Mouse (Mus musculus) midbrain, embryonic 16.5 days (tissue): ENCODE measurements at regions not wholly inside any gene's neighbourhood (a gene's known extent, or its start where the extent isn't known, plus 50 kb on each side); places are given as distances from the start of the nearest gene placed in this dataset.
A peak's percentile ranks its signal among the peaks of the same experiment; 100 is the strongest.

Source experiments
- ATAC-seq: fragments of 200-750 bp; cut with Nextera tagmentation; 2 replicates; pipeline ENCODE4 v1.8.0; 2017; ENCODE audit warnings: moderate TSS enrichment
- H3K27ac ChIP-seq: fragments of 300-500 bp; sonication (generic); 2 replicates; pipeline ENCODE4 v1.5.1; 2014; ENCODE audit warnings: mild to moderate bottlenecking, low read length, mixed read lengths
- H3K27me3 ChIP-seq: fragments of 300-500 bp; sonication (generic); 2 replicates; pipeline ENCODE4 v1.6.1; 2014; ENCODE audit warnings: low read depth, low read length, mixed read lengths; ENCODE audit not compliant: control insufficient read depth, insufficient read depth
- H3K36me3 ChIP-seq: fragments of 300-500 bp; sonication (generic); 2 replicates; pipeline ENCODE4 v1.6.1; 2014; ENCODE audit warnings: mild to moderate bottlenecking, low read length, moderate library complexity, mixed read lengths; ENCODE audit not compliant: control insufficient read depth, insufficient read depth
- H3K4me1 ChIP-seq: fragments of 300-500 bp; sonication (generic); 2 replicates; pipeline ENCODE4 v1.6.1; 2014; ENCODE audit warnings: mild to moderate bottlenecking, low read length, mixed read lengths; ENCODE audit not compliant: control insufficient read depth, insufficient read depth
- H3K4me2 ChIP-seq: fragments of 300-500 bp; sonication (generic); 2 replicates; pipeline ENCODE4 v1.6.1; 2014; ENCODE audit warnings: mild to moderate bottlenecking, low read length, mixed read lengths
- H3K4me3 ChIP-seq: fragments of 300-500 bp; sonication (generic); 2 replicates; pipeline ENCODE4 v1.5.1; 2014; ENCODE audit warnings: low read depth, mild to moderate bottlenecking, low read length, moderate library complexity, mixed read lengths
- H3K9ac ChIP-seq: fragments of 300-500 bp; sonication (generic); 2 replicates; pipeline ENCODE4 v1.6.1; 2014; ENCODE audit warnings: low read depth, low read length, mixed read lengths
- H3K9me3 ChIP-seq: fragments of 300-500 bp; sonication (generic); replicated peaks from 2 replicates; pipeline ENCODE4 v1.6.1; 2014; ENCODE audit warnings: mild to moderate bottlenecking, low read length, mixed read lengths; ENCODE audit not compliant: control insufficient read depth, poor library complexity, severe bottlenecking
- WGBS: fragments of 180-500 bp; shearing (Covaris S2); extraction: QIAGEN DNeasy Blood & Tissue Kit; methylation state at CpG from one replicate; pipeline ENCODE4 v1.1.7; 2014; 5-methylcytosine and 5-hydroxymethylcytosine counted together

DNA sequence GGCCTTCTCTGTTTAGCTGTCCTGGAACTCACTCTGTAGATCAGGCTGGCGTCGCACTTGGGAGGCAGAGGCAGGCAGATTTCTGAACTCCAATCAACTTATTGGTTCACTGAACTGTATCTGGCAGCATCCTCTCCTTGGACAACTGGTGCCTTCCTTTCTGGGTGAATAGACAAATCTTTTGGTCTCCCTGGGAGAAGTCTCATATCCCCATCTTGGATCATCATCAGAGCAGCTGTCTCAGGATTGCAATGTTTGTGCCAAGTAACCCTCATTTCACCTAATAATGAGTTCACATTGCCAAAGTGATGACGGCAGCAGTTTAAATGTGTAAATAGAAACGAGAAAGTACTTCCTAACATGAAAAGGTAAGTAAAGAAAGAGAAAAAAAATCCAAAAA is 759.8 kb upstream of the Car8 start:
- Histone ChIP-seq H3K36me3 (no peaks in the 10 kb centered on the region), H3K9me3 (no peaks in the 10 kb centered on the region)
- 89% methylated on average over 4 of the region's 4 CpGs for WGBS

DNA sequence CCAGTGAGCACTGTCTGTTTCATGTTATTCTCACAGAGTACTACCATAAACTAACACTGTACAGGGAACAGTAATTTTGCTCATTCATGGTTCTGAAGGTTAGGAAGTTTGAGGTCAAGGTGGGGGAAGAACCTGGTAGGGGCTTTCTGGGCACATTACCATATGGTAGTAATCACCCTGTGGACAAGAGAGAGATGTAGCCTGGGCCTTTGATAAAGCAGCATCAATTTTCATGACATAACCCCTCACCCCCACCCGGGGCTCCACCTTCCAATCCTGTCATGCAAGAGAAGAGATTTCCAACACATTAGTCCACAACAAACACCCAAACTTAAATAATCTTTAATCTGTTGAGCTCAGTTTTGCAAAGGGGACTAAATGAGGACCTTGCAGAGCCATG is 753.3 kb upstream of the Car8 start:
- H3K36me3 ChIP-seq, result no peaks in the 10 kb centered on the region
- no peak for ATAC-seq
- H3K9me3 ChIP-seq, result no peaks in the 10 kb centered on the region
- no peak overlapping the region for H3K27ac ChIP-seq
- 80% methylated on average over 1 of the region's 1 CpGs for WGBS
- no peak overlapping the region for H3K4me3 ChIP-seq
- no peaks in the 10 kb centered on the region; the same call in 1 of the 2 replicates for H3K27me3 ChIP-seq
- H3K4me2 ChIP-seq, result no peak overlapping the region
- peaks cover 11% of the 10 kb centered on the region; the same call in 1 of the 2 replicates for H3K4me1 ChIP-seq
- no peak overlapping the region for H3K9ac ChIP-seq

More for the DNA sequence above, 759.8 kb upstream of the Car8 start:
- no peaks in the 10 kb centered on the region for H3K27me3 ChIP-seq
- H3K27ac ChIP-seq, result no peak overlapping the region
- H3K4me1 ChIP-seq, result no peaks in the 10 kb centered on the region
- H3K4me2 ChIP-seq, result no peak overlapping the region
- H3K9ac ChIP-seq, result no peak overlapping the region
- no peak overlapping the region for H3K4me3 ChIP-seq
- no peak for ATAC-seq

DNA sequence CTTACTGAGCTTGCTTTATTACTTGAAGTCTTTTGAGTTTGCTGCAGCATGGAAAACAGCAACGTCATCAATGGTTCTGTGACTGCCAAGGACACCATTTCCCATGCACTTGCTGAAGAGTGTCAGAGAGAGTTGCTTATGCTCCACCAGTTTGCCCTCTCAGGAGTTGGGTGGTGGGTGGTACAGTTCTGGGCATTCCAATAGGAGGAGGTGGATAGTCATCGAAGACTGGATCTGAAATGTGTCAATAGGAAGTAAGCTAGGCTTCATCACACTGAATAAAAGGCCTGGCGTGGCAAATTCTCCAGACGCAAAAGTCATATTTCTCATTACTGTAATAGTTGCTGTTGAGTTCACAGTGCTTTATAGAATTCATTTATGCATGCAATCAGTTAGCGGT is 751.7 kb upstream of the Car8 start:
- no peak for ATAC-seq
- Histone ChIP-seq H3K4me1 (peaks cover 13% of the 10 kb centered on the region; the same call in 1 of the 2 replicates), H3K36me3 (no peaks in the 10 kb centered on the region), H3K9me3 (no peaks in the 10 kb centered on the region), H3K27me3 (no peaks in the 10 kb centered on the region; the same call in 1 of the 2 replicates), H3K9ac (no peak overlapping the region), H3K27ac (no peak overlapping the region), H3K4me2 (no peak overlapping the region), H3K4me3 (no peak overlapping the region)
- 80% methylated on average over 5 of the region's 5 CpGs for WGBS

DNA sequence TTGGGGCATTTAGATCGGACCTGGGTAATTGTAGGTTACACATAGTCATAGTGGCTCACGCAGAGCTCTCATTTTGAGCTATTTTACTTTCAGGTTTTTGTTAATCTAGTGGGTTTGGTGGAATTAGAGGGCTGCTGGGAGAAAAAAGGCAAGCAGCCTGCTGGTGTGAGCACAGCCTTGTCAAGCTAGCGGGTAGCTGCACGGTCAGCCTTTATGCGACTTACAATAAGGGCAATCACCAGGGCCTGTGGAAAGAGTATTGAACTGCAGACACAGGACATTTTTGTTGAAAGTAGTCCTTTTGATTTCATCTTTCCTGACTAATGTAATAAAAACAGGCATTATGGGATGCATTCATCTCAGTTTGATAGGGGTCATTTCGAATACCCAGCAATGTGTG is 750.8 kb upstream of the Car8 start:
- H3K9me3 ChIP-seq, result no peaks in the 10 kb centered on the region
- peak; percentile 62; the same call in 1 of the 2 replicates for ATAC-seq
- H3K4me1 ChIP-seq, result peaks cover 13% of the 10 kb centered on the region; the same call in 1 of the 2 replicates
- WGBS, result 49% methylated on average over 6 of the region's 6 CpGs
- H3K4me3 ChIP-seq, result no peak overlapping the region
- no peak overlapping the region for H3K4me2 ChIP-seq
- H3K27me3 ChIP-seq, result no peaks in the 10 kb centered on the region; the same call in 1 of the 2 replicates
- H3K36me3 ChIP-seq, result no peaks in the 10 kb centered on the region
- H3K27ac ChIP-seq, result no peak overlapping the region
- H3K9ac ChIP-seq, result no peak overlapping the region

DNA sequence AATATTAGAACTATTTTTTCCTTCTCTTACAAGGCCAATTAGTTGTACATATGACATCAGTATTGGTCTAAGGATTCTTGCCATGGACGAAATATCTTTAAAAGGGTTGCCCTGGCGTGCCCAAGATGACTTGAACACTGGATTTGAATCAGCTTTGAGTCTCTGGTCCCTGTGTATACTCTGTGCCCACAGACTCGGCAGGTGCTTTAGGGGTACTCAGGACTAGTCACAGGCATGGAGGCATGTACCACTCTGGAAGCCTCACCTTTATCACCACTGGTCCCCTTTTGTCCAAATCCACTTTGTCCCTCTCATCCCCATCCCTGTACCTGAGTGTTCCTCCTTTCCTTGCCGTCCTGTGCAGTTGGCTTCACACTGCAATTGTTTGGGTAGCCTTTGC is 750.3 kb upstream of the Car8 start:
- Histone ChIP-seq H3K9ac (no peak overlapping the region), H3K9me3 (no peaks in the 10 kb centered on the region), H3K4me2 (no peak overlapping the region), H3K4me3 (no peak overlapping the region), H3K27me3 (no peaks in the 10 kb centered on the region; the same call in 1 of the 2 replicates), H3K36me3 (no peaks in the 10 kb centered on the region), H3K4me1 (peaks cover 13% of the 10 kb centered on the region; the same call in 1 of the 2 replicates), H3K27ac (no peak overlapping the region)
- ATAC-seq, result no peak
- 85% methylated on average over 4 of the region's 4 CpGs for WGBS

DNA sequence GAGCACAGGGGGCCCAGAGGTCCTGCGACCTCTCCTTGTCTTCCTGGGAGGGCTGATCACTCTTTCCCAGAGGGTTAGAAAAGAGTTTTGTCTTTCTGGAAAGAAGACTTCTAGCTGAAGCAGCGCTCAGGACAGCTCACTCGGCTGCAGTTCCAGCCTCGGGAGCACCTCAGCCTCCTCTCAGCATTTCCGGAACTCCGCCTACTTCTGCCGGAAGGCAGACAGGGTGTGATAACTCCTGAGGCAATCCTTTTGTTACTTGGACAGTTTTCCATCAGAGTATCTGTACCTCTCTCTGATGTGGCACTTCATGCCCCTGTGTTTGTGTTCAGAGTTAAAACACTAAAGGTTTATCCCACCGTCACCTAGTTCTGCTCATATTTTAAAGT is 749.5 kb upstream of the Car8 start:
- no peak overlapping the region for H3K9ac ChIP-seq

DNA sequence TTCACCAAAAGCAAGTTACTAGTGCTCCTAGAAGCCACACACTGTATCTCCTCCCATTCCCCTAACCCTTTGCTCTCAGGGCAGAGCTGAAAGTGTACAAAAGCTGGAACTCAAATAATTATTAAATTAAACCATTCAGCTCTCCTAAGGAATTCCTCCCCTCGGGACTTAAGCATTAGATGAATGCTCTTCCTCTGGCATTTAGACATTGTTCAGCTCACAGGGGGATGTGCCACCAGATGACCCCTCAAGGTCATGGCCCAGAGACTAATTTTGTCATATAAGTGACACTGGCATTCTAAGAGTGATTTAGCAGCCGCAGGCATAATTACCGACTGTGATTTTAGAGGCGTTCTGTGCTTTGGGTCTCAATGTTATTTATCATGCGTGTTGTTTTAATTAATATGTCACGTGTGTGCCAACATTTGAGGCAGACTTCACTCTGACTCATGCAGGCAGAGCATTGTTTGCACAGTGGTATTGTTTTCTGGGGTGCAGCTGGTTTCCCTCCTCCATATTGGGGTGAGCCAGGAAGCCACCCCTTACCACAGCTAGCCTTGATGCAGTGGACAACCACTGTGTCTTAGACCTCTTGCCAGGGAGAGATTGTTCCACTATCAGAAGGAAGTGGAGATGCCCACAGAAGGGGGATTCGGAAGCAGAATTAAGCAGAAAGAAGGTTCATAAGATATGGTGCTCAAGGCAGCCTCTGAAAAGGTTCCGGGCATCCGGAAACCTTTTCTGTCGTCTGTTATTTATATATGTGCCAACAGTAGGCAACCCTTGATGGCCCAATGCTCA is 748.9 kb upstream of the Car8 start:
- 50% methylated on average over 10 of the region's 10 CpGs for WGBS
- no peaks in the 10 kb centered on the region for H3K9me3 ChIP-seq
- H3K4me2 ChIP-seq, result no peak overlapping the region
- H3K9ac ChIP-seq, result no peak overlapping the region
- H3K36me3 ChIP-seq, result no peaks in the 10 kb centered on the region
- no peak overlapping the region for H3K27ac ChIP-seq
- no peak overlapping the region for H3K4me3 ChIP-seq
- H3K27me3 ChIP-seq, result no peaks in the 10 kb centered on the region; the same call in 1 of the 2 replicates
- peaks cover 13% of the 10 kb centered on the region; the same call in 1 of the 2 replicates for H3K4me1 ChIP-seq
- ATAC-seq, result no peak

More for the DNA sequence above, 749.5 kb upstream of the Car8 start:
- Histone ChIP-seq H3K27me3 (no peaks in the 10 kb centered on the region; the same call in 1 of the 2 replicates), H3K4me2 (no peak overlapping the region), H3K27ac (no peak overlapping the region), H3K4me1 (peaks cover 13% of the 10 kb centered on the region; the same call in 1 of the 2 replicates), H3K9me3 (no peaks in the 10 kb centered on the region), H3K4me3 (no peak overlapping the region), H3K36me3 (no peaks in the 10 kb centered on the region)
- no peak for ATAC-seq
- WGBS, result 68% methylated on average over 8 of the region's 8 CpGs

DNA sequence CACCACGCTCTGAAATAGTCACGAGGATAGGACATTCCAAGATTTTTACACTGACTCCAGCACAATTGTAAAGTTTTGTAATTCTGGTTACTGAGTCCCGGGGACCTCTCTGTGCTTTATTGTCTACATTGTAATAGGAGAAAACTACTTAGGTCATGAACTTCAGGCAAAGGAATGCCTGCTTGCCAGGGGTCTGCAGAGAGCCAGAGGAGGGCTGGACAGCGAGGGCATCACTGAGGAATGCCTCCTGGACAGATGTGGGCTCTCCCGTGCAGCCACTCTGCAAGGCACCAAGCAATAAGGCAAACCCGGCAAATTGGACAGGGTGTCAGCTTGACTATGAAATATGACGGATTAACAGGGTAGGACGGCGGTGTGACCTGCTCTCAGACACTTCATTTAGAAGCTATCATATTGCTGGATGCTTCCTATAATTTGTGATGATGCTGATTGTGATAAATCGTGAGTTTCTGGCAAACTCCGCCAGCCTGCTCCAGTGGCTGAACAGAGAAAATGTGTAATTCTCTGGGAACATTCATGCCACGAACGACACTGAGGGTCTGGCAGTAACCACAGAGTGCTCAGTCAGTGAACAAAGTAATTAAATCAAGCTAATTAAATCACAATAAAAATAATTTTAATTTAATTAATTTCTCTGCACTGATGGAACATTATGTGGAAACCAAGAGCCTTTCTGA is 747.7 kb upstream of the Car8 start:
- Histone ChIP-seq H3K36me3 (no peaks in the 10 kb centered on the region), H3K4me2 (no peak overlapping the region), H3K9me3 (no peaks in the 10 kb centered on the region), H3K4me3 (no peak overlapping the region), H3K27ac (no peak overlapping the region), H3K4me1 (peaks cover 13% of the 10 kb centered on the region; the same call in 1 of the 2 replicates), H3K27me3 (no peaks in the 10 kb centered on the region; the same call in 1 of the 2 replicates), H3K9ac (no peak overlapping the region)
- 52% methylated on average over 13 of the region's 13 CpGs for WGBS
- no peak for ATAC-seq
